Mouse (Mus musculus): ENCODE measurements at regions not wholly inside any gene's neighbourhood (a gene's known extent, or its start where the extent isn't known, plus 50 kb on each side); places are given as distances from the start of the nearest gene placed in this dataset.

- Histone ChIP-seq H3K36me3 (no peaks in the 10 kb centered on the region), H3K4me1 (peaks cover 13% of the 10 kb centered on the region), H3K9ac (no peak overlapping the region), H3K4me3 (no peak overlapping the region), H3K27me3 (no peaks in the 10 kb centered on the region), H3K9me3 (no peaks in the 10 kb centered on the region), H3K4me2 (replicated peaks) (no peak overlapping the region), H3K27ac (no peak overlapping the region)
- 87% methylated on average over 5 of the region's 5 CpGs for WGBS
- no peak for ATAC-seq (ENCODE audit: low FRiP score, low read depth)
These were observed 335.3 kb upstream of the Jarid2 start for GRCm38 (mm10) chr13:44394016-44394415.

- no peaks in the 10 kb centered on the region for H3K36me3 ChIP-seq
- H3K4me1 ChIP-seq, result peaks cover 30% of the 10 kb centered on the region
- 57% methylated on average over 15 of the region's 15 CpGs for WGBS
- no peak overlapping the region for H3K4me3 ChIP-seq
- ATAC-seq (ENCODE audit: low FRiP score, low read depth), result no peak
- H3K4me2 ChIP-seq (replicated peaks), result no peak overlapping the region
- no peaks in the 10 kb centered on the region for H3K9me3 ChIP-seq
- peak overlapping the region; percentile 76; the same call in 1 of the 2 replicates for H3K27ac ChIP-seq
- H3K27me3 ChIP-seq, result no peaks in the 10 kb centered on the region
- no peak overlapping the region for H3K9ac ChIP-seq
These were observed 330.5 kb upstream of the Jarid2 start for GRCm38 (mm10) chr13:44398613-44399369.

GRCm38 (mm10) chr13:44399370-44399685 is 329.9 kb upstream of the Jarid2 start:
- Histone ChIP-seq H3K27ac (peak overlapping the region; percentile 86), H3K27me3 (no peaks in the 10 kb centered on the region), H3K4me1 (peaks cover 33% of the 10 kb centered on the region), H3K36me3 (no peaks in the 10 kb centered on the region), H3K9me3 (no peaks in the 10 kb centered on the region), H3K4me2 (replicated peaks) (no peak overlapping the region; the same call in 1 of the 2 replicates), H3K9ac (no peak overlapping the region), H3K4me3 (no peak overlapping the region)
- WGBS, result 56% methylated on average over 3 of the region's 4 CpGs
- ATAC-seq (ENCODE audit: low FRiP score, low read depth), result no peak; the same call in 1 of the 2 replicates

- Histone ChIP-seq H3K4me3 (no peak overlapping the region), H3K27ac (peak overlapping the region; percentile 86), H3K9me3 (no peaks in the 10 kb centered on the region), H3K9ac (no peak overlapping the region), H3K4me1 (peaks cover 39% of the 10 kb centered on the region), H3K36me3 (no peaks in the 10 kb centered on the region), H3K27me3 (no peaks in the 10 kb centered on the region), H3K4me2 (replicated peaks) (no peak overlapping the region; the same call in 1 of the 2 replicates)
- ATAC-seq (ENCODE audit: low FRiP score, low read depth), result peak; percentile 83
- WGBS, result 36% methylated on average over 7 of the region's 7 CpGs
These were observed 329.4 kb upstream of the Jarid2 start for GRCm38 (mm10) chr13:44399831-44400321.

- Histone ChIP-seq H3K27ac (no peak overlapping the region), H3K9me3 (no peaks in the 10 kb centered on the region), H3K4me3 (no peak overlapping the region), H3K4me2 (replicated peaks) (no peak overlapping the region), H3K36me3 (no peaks in the 10 kb centered on the region), H3K27me3 (no peaks in the 10 kb centered on the region), H3K9ac (no peak overlapping the region), H3K4me1 (peaks cover 41% of the 10 kb centered on the region)
- ATAC-seq (ENCODE audit: low FRiP score, low read depth), result no peak
- 84% methylated on average over 8 of the region's 8 CpGs for WGBS
These were observed 325.2 kb upstream of the Jarid2 start for GRCm38 (mm10) chr13:44404010-44404575.

- Histone ChIP-seq H3K4me1 (peaks cover 37% of the 10 kb centered on the region), H3K27ac (no peak overlapping the region), H3K9me3 (no peaks in the 10 kb centered on the region), H3K4me3 (no peak overlapping the region), H3K4me2 (replicated peaks) (no peak overlapping the region), H3K9ac (no peak overlapping the region), H3K36me3 (no peaks in the 10 kb centered on the region), H3K27me3 (0 out of 2 replicates have a peak, but pooled peaks cover 4% of the 10 kb centered on the region)
- no peak for ATAC-seq (ENCODE audit: low FRiP score, low read depth)
- WGBS, result 66% methylated on average over 2 of the region's 2 CpGs
These were observed 322.0 kb upstream of the Jarid2 start for GRCm38 (mm10) chr13:44407307-44407706.

GRCm38 (mm10) chr13:44408619-44408959 is 320.7 kb upstream of the Jarid2 start:
- H3K9me3 ChIP-seq, result no peaks in the 10 kb centered on the region
- WGBS, result 80% methylated on average over 6 of the region's 6 CpGs
- 0 out of 2 replicates have a peak, but pooled peaks cover 4% of the 10 kb centered on the region for H3K27me3 ChIP-seq
- H3K4me2 ChIP-seq (replicated peaks), result no peak overlapping the region
- H3K4me3 ChIP-seq, result no peak overlapping the region
- H3K36me3 ChIP-seq, result no peaks in the 10 kb centered on the region
- H3K4me1 ChIP-seq, result peaks cover 37% of the 10 kb centered on the region
- no peak overlapping the region for H3K9ac ChIP-seq
- ATAC-seq (ENCODE audit: low FRiP score, low read depth), result no peak
- no peak overlapping the region for H3K27ac ChIP-seq

GRCm38 (mm10) chr13:44408960-44409719 is 320.1 kb upstream of the Jarid2 start:
- Histone ChIP-seq H3K4me1 (peaks cover 35% of the 10 kb centered on the region), H3K27ac (no peak overlapping the region), H3K27me3 (0 out of 2 replicates have a peak, but pooled peaks cover 4% of the 10 kb centered on the region), H3K4me2 (replicated peaks) (0 out of 2 replicates have a peak overlapping the region, but pooled peaks have one; percentile 17), H3K4me3 (no peak overlapping the region), H3K9me3 (no peaks in the 10 kb centered on the region), H3K9ac (no peak overlapping the region), H3K36me3 (no peaks in the 10 kb centered on the region)
- 44% methylated on average over 14 of the region's 14 CpGs for WGBS
- ATAC-seq (ENCODE audit: low FRiP score, low read depth), result no peak

- H3K36me3 ChIP-seq, result no peaks in the 10 kb centered on the region
- WGBS, result 64% methylated on average over 5 of the region's 5 CpGs
- 0 out of 2 replicates have a peak, but pooled peaks cover 4% of the 10 kb centered on the region for H3K27me3 ChIP-seq
- H3K27ac ChIP-seq, result no peak overlapping the region
- H3K9ac ChIP-seq, result no peak overlapping the region
- H3K4me3 ChIP-seq, result no peak overlapping the region
- H3K9me3 ChIP-seq, result no peaks in the 10 kb centered on the region
- ATAC-seq (ENCODE audit: low FRiP score, low read depth), result no peak
- peaks cover 30% of the 10 kb centered on the region for H3K4me1 ChIP-seq
- H3K4me2 ChIP-seq (replicated peaks), result 0 out of 2 replicates have a peak overlapping the region, but pooled peaks have one; percentile 17
These were observed 319.6 kb upstream of the Jarid2 start for GRCm38 (mm10) chr13:44409720-44410047.

- WGBS, result 90% methylated on average over 2 of the region's 2 CpGs
- no peak overlapping the region for H3K27ac ChIP-seq
These were observed 317.3 kb upstream of the Jarid2 start for GRCm38 (mm10) chr13:44411781-44412496.

GRCm38 (mm10) chr13:44413305-44413704 is 316.0 kb upstream of the Jarid2 start:
- WGBS, result 55% methylated on average over 9 of the region's 9 CpGs
- H3K9ac ChIP-seq, result no peak overlapping the region
- H3K4me3 ChIP-seq, result no peak overlapping the region
- no peak overlapping the region for H3K4me2 ChIP-seq (replicated peaks)
- H3K27me3 ChIP-seq, result 0 out of 2 replicates have a peak, but pooled peaks cover 4% of the 10 kb centered on the region
- no peaks in the 10 kb centered on the region for H3K36me3 ChIP-seq
- H3K27ac ChIP-seq, result no peak overlapping the region
- ATAC-seq (ENCODE audit: low FRiP score, low read depth), result no peak
- H3K4me1 ChIP-seq, result peaks cover 41% of the 10 kb centered on the region
- H3K9me3 ChIP-seq, result no peaks in the 10 kb centered on the region

More at GRCm38 (mm10) chr13:44411781-44412496, 317.3 kb upstream of the Jarid2 start:
- Histone ChIP-seq H3K27me3 (0 out of 2 replicates have a peak, but pooled peaks cover 4% of the 10 kb centered on the region), H3K9me3 (no peaks in the 10 kb centered on the region), H3K9ac (no peak overlapping the region), H3K4me3 (no peak overlapping the region), H3K4me1 (peaks cover 32% of the 10 kb centered on the region), H3K4me2 (replicated peaks) (no peak overlapping the region), H3K36me3 (no peaks in the 10 kb centered on the region)
- no peak for ATAC-seq (ENCODE audit: low FRiP score, low read depth)
